Mouse (Mus musculus) frontal cortex, postnatal 36 days (tissue): ENCODE results near the gene Gm20388.
A peak's percentile ranks its signal among the peaks of the same experiment; 100 is the strongest.

ENCODE experiments used
- DNase-seq, 2 experiments: peaks; one replicate each; pipeline ENCODE4 v3.0.0; 2022; ENCODE audit warnings: low spot score in 2 of 2

The Gm20388 gene

GRCm38 (mm10) chr8:120119429-120119828 lies 208.8 kb downstream of the Gm20388 start:
- no peak for DNase-seq

- DNase-seq: peak in 1 of 2 experiments; percentile 25
Observed at GRCm38 (mm10) chr8:120119931-120120330, 209.3 kb downstream of the Gm20388 start.

- no peak for DNase-seq
Observed at GRCm38 (mm10) chr8:120120951-120121350, 210.3 kb downstream of the Gm20388 start.

- no peak for DNase-seq
Observed at GRCm38 (mm10) chr8:120124261-120124660, 213.6 kb downstream of the Gm20388 start.

- no peak for DNase-seq
Observed at GRCm38 (mm10) chr8:120124836-120125389, 214.3 kb downstream of the Gm20388 start.

- DNase-seq: no peak
Observed at GRCm38 (mm10) chr8:120126357-120127161, 215.9 kb downstream of the Gm20388 start.

GRCm38 (mm10) chr8:120129547-120129946 lies 218.9 kb downstream of the Gm20388 start:
- DNase-seq: no peak

GRCm38 (mm10) chr8:120131158-120131557 lies 220.5 kb downstream of the Gm20388 start:
- DNase-seq: no peak

GRCm38 (mm10) chr8:120133169-120133568 lies 222.5 kb downstream of the Gm20388 start:
- no peak for DNase-seq

- DNase-seq: no peak
Observed at GRCm38 (mm10) chr8:120135687-120136086, 225.0 kb downstream of the Gm20388 start.

- DNase-seq: peak; percentile 80 to 90
Observed at GRCm38 (mm10) chr8:120136618-120137017, 226.0 kb downstream of the Gm20388 start.

GRCm38 (mm10) chr8:120138958-120139357 lies 228.3 kb downstream of the Gm20388 start:
- DNase-seq: no peak

GRCm38 (mm10) chr8:120140769-120141168 lies 230.1 kb downstream of the Gm20388 start:
- DNase-seq: peak in 1 of 2 experiments; percentile 25

- peak; percentile 56 to 60 for DNase-seq
Observed at GRCm38 (mm10) chr8:120143911-120144651, 233.4 kb downstream of the Gm20388 start.

GRCm38 (mm10) chr8:120144652-120145301 lies 234.1 kb downstream of the Gm20388 start:
- peak; percentile 67 to 69 for DNase-seq

GRCm38 (mm10) chr8:120146051-120146450 lies 235.4 kb downstream of the Gm20388 start:
- no peak for DNase-seq

GRCm38 (mm10) chr8:120150028-120150427 lies 239.4 kb downstream of the Gm20388 start:
- no peak for DNase-seq

- no peak for DNase-seq
Observed at GRCm38 (mm10) chr8:120151151-120151550, 240.5 kb downstream of the Gm20388 start.

GRCm38 (mm10) chr8:120152636-120153035 lies 242.0 kb downstream of the Gm20388 start:
- DNase-seq: no peak

- no peak for DNase-seq
Observed at GRCm38 (mm10) chr8:120160366-120160765, 249.7 kb downstream of the Gm20388 start.

- DNase-seq: no peak
Observed at GRCm38 (mm10) chr8:120161658-120162403, 251.2 kb downstream of the Gm20388 start.
